Mouse (Mus musculus): ENCODE results near the gene Sdf4.

DNA sequence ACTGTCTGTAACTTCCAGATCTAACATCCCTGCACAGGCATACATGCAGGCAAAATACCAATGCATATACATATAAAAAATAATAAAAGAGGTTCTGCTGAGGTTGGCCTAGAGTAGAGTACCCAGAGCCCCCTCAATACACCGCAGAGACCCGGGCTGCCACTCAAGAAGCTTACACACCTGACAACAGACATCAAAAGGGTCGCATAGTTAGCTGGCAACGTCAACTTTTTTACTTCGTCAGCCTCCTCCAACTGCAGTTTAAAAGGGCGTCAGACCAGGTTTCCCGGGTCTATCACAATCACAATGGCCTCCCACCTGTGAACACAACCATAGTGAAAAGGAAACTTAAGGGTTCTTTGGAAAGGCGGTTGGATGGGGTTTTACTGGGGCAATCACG is 30.8 kb downstream of the Sdf4 start:
- TF ChIP-seq CTCF (IDR thresholded peaks at IDR 0.05; ENCODE audit: extremely low read depth, insufficient read length, insufficient replicate concordance, low read depth, low read length) (no peak), POLR2A (IDR thresholded peaks at IDR 0.05; ENCODE audit: low read depth, low read length) (no peak)
